Comparison of ENCODE assay signal across 9 mouse cellular contexts in the genomic region with DNA sequence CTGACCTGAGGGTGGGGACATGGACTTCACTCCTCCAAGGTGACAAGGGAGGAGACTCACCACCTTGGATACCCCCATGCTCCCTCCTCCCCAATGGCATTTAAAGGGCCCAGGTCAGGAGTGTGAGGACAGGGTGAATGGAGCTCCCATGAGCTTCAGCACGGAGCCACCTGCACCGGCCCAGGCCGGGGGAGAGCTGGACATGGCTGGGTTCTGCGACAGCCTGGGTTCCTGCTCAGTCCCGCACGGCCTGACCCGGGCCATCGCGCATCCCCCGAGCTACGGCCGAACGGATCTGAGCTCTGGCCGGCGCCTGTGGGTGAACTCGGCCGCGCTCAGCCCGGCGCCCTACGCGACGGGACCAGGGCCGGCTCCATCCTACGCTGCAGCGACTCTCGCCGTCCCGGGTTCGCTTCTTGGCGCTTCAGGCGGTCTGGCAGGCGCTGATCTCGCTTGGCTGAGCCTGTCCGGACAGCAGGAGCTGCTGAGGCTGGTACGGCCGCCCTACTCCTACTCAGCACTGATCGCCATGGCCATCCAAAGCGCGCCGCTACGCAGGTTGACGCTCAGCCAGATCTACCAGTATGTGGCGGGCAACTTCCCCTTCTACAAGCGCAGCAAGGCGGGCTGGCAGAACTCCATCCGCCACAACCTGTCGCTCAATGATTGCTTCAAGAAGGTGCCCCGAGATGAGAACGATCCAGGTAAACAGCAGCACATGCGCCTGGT. TPM values are rescaled to one million over a fixed set of nuclear protein-coding genes. Genes with fewer than 3 reads are reported as not detected.
DNase-seq lines count a peak whose midpoint lies in the region; ATAC-seq and TF ChIP-seq lines count a peak whose summit lies in the region.
"Had no signal": no experiment of that assay in that cellular context is flagged by ENCODE, and none has a peak within 500 bp of the region (broad histone marks: within the 10 kb centered on the region; RNA-seq: fewer than 3 reads in every experiment).

TSS of gene Foxi2 (plus strand) at position 72 of the 729 bp plus-strand sequence.

- no peaks in the 10 kb centered on the region for H3K4me1 ChIP-seq in kidney, postnatal 0 days (replicated peaks; ENCODE audit: insufficient read depth, low read length)
- H3K4me1 ChIP-seq in forebrain, embryonic 11.5 days (replicated peaks; ENCODE audit: control insufficient read depth, insufficient read depth, low read length), result peaks cover 4% of the 10 kb centered on the region; the same call in 1 of the 2 replicates

- peak within 1 kb of the TSS; percentile 25; the same call in 1 of the 2 replicates for H3K9ac ChIP-seq in kidney, postnatal 0 days (ENCODE audit: low read depth, low read length)
- H3K9ac ChIP-seq in forebrain, embryonic 11.5 days (ENCODE audit: low read length), result peak within 1 kb of the TSS; percentile 35; the same call in 1 of the 2 replicates
- H3K9ac ChIP-seq: liver, embryonic 14.5 days had no signal

- H3K4me3 ChIP-seq in kidney, postnatal 0 days (replicated peaks; ENCODE audit: low read depth, low read length), result peak within 1 kb of the TSS; percentile 19; the same call in 1 of the 2 replicates
- peak within 1 kb of the TSS; percentile 20 for H3K4me3 ChIP-seq in forebrain, embryonic 11.5 days (ENCODE audit: low read depth, low read length)

- TF ChIP-seq POLR2A in brain, embryonic 14.5 days (IDR thresholded peaks at IDR 0.05; ENCODE audit: borderline replicate concordance, extremely low read depth, insufficient read depth, insufficient read length, poor library complexity, severe bottlenecking), result no peak

- no peak for DNase-seq in kidney, postnatal 0 days (ENCODE audit: low spot score)
- no peak for DNase-seq in kidney, adult 11 months
- DNase-seq in brain, embryonic 14.5 days (ENCODE audit: low read depth), result peak; percentile 53
- no peak for DNase-seq in forebrain, embryonic 11.5 days (ENCODE audit: low spot score)
- DNase-seq in thymus, postnatal 25 days, result no peak
- DNase-seq in urinary bladder, postnatal 4 days (ENCODE audit: low spot score in 2 of 2), result no peak
- DNase-seq in adrenal gland, adult 18-20 months (ENCODE audit: low spot score in 2 of 2), result no peak

- peak within 1 kb of the TSS; percentile 42 for H3K4me2 ChIP-seq in kidney, postnatal 0 days (ENCODE audit: low read length)
- H3K4me2 ChIP-seq in forebrain, embryonic 11.5 days (ENCODE audit: low read depth, low read length, severe bottlenecking), result peak within 1 kb of the TSS; percentile 50

- ATAC-seq in kidney, postnatal 0 days (replicated peaks; ENCODE audit: low FRiP score, low read depth), result 0 out of 2 replicates have a peak, but pooled peaks have one; percentile 21
- ATAC-seq in forebrain, embryonic 11.5 days (replicated peaks; ENCODE audit: low FRiP score), result no peak
- ATAC-seq in megakaryocyte progenitor cell, adult 5-6 weeks (replicated peaks; ENCODE audit: poor library complexity), result peak; percentile 61

- no peak for TF ChIP-seq CTCF in kidney, postnatal 0 days (IDR thresholded peaks at IDR 0.05; ENCODE audit: low read depth)
- TF ChIP-seq CTCF in brain, embryonic 14.5 days (IDR thresholded peaks at IDR 0.05; ENCODE audit: borderline replicate concordance, extremely low read depth, insufficient read depth, insufficient read length), result no peak

- WGBS in kidney, postnatal 0 days, result 2% methylated on average over 51 of the region's 51 CpGs
- 2% methylated on average over 51 of the region's 51 CpGs for WGBS in forebrain, embryonic 11.5 days

- H3K36me3 ChIP-seq in kidney, postnatal 0 days (ENCODE audit: insufficient read depth, low read length), result no peaks in the 10 kb centered on the region
- H3K36me3 ChIP-seq in forebrain, embryonic 11.5 days (ENCODE audit: control insufficient read depth, insufficient read depth, low read length), result no peaks in the 10 kb centered on the region

- peaks cover 30% of the 10 kb centered on the region for H3K27me3 ChIP-seq in kidney, postnatal 0 days (ENCODE audit: insufficient read depth, low read length)
- H3K27me3 ChIP-seq in forebrain, embryonic 11.5 days (ENCODE audit: control insufficient read depth, insufficient read depth, low read length), result peaks cover 34% of the 10 kb centered on the region

- H3K27ac ChIP-seq in kidney, postnatal 0 days, result no peak within 1 kb of the TSS
- H3K27ac ChIP-seq in forebrain, embryonic 11.5 days (ENCODE audit: low read depth, low read length), result no peak within 1 kb of the TSS
- H3K27ac ChIP-seq: liver, embryonic 14.5 days had no signal

- no peaks in the 10 kb centered on the region for H3K9me3 ChIP-seq in kidney, postnatal 0 days (replicated peaks; ENCODE audit: low read length)
- H3K9me3 ChIP-seq in forebrain, embryonic 11.5 days (ENCODE audit: control insufficient read depth, low read length), result no peaks in the 10 kb centered on the region

RNA-seq across cellular contexts. Expression of gene Foxi2, which starts in this region (rescaled TPM):
- polyA plus RNA-seq in kidney, postnatal 0 days (2015; fragmentation: Nextera tagmentation; extraction: Ambion mirVana), result not detected in 2 replicates
- polyA plus RNA-seq in brain, embryonic 14.5 days (2012; rRNA removed), result not detected in 2 replicates
- polyA plus RNA-seq in forebrain, embryonic 11.5 days (2014; fragmentation: Nextera tagmentation; extraction: Ambion mirVana), result 0.91 and 1.1 TPM in 2 replicates
- total RNA-seq in megakaryocyte progenitor cell, adult 5-6 weeks (2015), result not detected in 2 replicates
- not detected in 2 replicates for total RNA-seq in megakaryocyte progenitor cell, adult 5-6 weeks (2017)
- total RNA-seq in adrenal gland, adult 18-20 months (2021), result not detected
- polyA plus RNA-seq: liver, embryonic 14.5 days had no signal

Comparison
In these comparisons a context has a peak if more than half of its experiments do, and no peak if none do; other contexts are left out.
1. Peak in ATAC-seq, H3K4me3 ChIP-seq, H3K9ac ChIP-seq and H3K4me2 ChIP-seq in kidney, postnatal 0 days; RNA of the gene not detected or under 1 TPM.
2. Peak in DNase-seq in brain, embryonic 14.5 days; RNA of the gene not detected or under 1 TPM.
3. Peak in ATAC-seq in megakaryocyte progenitor cell, adult 5-6 weeks; RNA of the gene not detected or under 1 TPM.